In the genomic region with DNA sequence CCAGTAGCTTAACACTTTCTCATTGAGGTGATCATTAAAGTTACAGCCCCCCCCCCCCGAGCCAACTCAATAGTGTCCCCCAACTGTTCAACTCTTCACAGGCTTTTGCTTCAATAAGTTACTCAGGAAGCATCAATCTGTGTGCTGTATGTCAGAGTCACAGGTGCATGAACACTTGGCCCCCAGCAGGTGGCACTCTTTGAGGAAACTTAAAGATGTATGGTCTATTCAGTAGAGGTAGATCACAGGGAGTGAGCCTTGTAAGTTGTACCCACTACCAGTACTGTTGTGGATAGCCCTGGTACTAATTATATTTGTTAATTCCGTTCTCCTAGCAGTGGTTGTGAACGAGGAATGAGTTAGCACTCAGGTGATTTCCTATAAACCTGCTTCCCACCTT, we compare ENCODE assay signal across 25 mouse cellular contexts.
DNase-seq lines count a peak whose midpoint lies in the region; ATAC-seq and TF ChIP-seq lines count a peak whose summit lies in the region.
"Had no signal": no experiment of that assay in that cellular context is flagged by ENCODE, and none has a peak within 500 bp of the region (broad histone marks: within the 10 kb centered on the region; RNA-seq: fewer than 3 reads in every experiment).

No protein-coding gene starts in this region.

- no peak for DNase-seq in kidney, postnatal 0 days (ENCODE audit: low spot score)
- no peak for DNase-seq in kidney, postnatal 36 days
- DNase-seq in 416B (ENCODE audit: low read depth) (peak; percentile 12), A20 (ENCODE audit: low read depth, low spot score) (peak; percentile 46), Patski (ENCODE audit: low read depth, low spot score) (no peak)
- DNase-seq in thymus, adult 2 months: no peak
- no peak for DNase-seq in cerebellum, postnatal 4 days (ENCODE audit: low spot score in 2 of 2)
- DNase-seq: adrenal gland, postnatal 36 days; cerebellum, adult 2 months; kidney, postnatal 4 days; right cerebral cortex, postnatal 4 days; thymus, postnatal 4 days had no signal

- H3K4me2 ChIP-seq in kidney, postnatal 0 days (ENCODE audit: low read length): no peak overlapping the region
- no peak overlapping the region for H3K4me2 ChIP-seq in forebrain, embryonic 16.5 days (ENCODE audit: low read length)
- H3K4me2 ChIP-seq: embryonic facial prominence, embryonic 15.5 days; forebrain, embryonic 12.5 days; heart, embryonic 15.5 days; hindbrain, embryonic 12.5 days; limb, embryonic 12.5 days; liver, embryonic 15.5 days; lung, embryonic 15.5 days; midbrain, embryonic 11.5 days; neural tube, embryonic 13.5 days had no signal

- WGBS in kidney, postnatal 0 days: 76% methylated on average over 3 of the region's 3 CpGs
- 86% methylated on average over 3 of the region's 3 CpGs for WGBS in thymus, adult 2 months
- 77% methylated on average over 3 of the region's 3 CpGs for WGBS in forebrain, embryonic 16.5 days

- POLR2A ChIA-PET in Patski (lab: Charles Lee): no interaction called here

- H3K9me3 ChIP-seq in kidney, postnatal 0 days (replicated peaks; ENCODE audit: low read length): no peaks in the 10 kb centered on the region
- no peaks in the 10 kb centered on the region for H3K9me3 ChIP-seq in forebrain, embryonic 16.5 days (ENCODE audit: control insufficient read depth, low read length)
- H3K9me3 ChIP-seq: embryonic facial prominence, embryonic 10.5 days; embryonic facial prominence, embryonic 15.5 days; heart, embryonic 15.5 days; liver, embryonic 15.5 days; lung, embryonic 15.5 days had no signal

- in situ Hi-C loops in Patski (cut with MboI; ENCODE audit: low pct_unique_long_range_greater_than_20kb): no loop called here

- peak; percentile 17; the same call in 1 of the 2 replicates for TF ChIP-seq CTCF in kidney, postnatal 0 days (IDR thresholded peaks at IDR 0.05; ENCODE audit: low read depth)
- peak; percentile 34 for TF ChIP-seq CTCF in Patski (IDR thresholded peaks at IDR 0.05)
- no peak for TF ChIP-seq CTCF in thymus, adult 2 months (IDR thresholded peaks at IDR 0.05; ENCODE audit: borderline replicate concordance, control insufficient read depth, extremely low read depth, insufficient read depth, low read length, poor library complexity)

- H3K27me3 ChIP-seq in kidney, postnatal 0 days (ENCODE audit: insufficient read depth, low read length): no peaks in the 10 kb centered on the region
- no peaks in the 10 kb centered on the region for H3K27me3 ChIP-seq in Patski
- no peaks in the 10 kb centered on the region for H3K27me3 ChIP-seq in thymus, adult 2 months (ENCODE audit: control insufficient read depth, insufficient read depth, low read length)
- no peaks in the 10 kb centered on the region for H3K27me3 ChIP-seq in forebrain, embryonic 16.5 days (replicated peaks; ENCODE audit: control insufficient read depth, insufficient read depth, low read length)
- H3K27me3 ChIP-seq: embryonic facial prominence, embryonic 15.5 days; heart, embryonic 15.5 days; hindbrain, embryonic 12.5 days; limb, embryonic 12.5 days; liver, embryonic 15.5 days; lung, embryonic 15.5 days; neural tube, embryonic 13.5 days had no signal

- H3K27ac ChIP-seq in kidney, postnatal 0 days: no peak overlapping the region
- H3K27ac ChIP-seq in thymus, adult 2 months (ENCODE audit: control insufficient read depth, insufficient read depth, low read length): no peak overlapping the region
- H3K27ac ChIP-seq in forebrain, embryonic 16.5 days (ENCODE audit: low read length): no peak overlapping the region
- H3K27ac ChIP-seq: embryonic facial prominence, embryonic 10.5 days; embryonic facial prominence, embryonic 15.5 days; forebrain, embryonic 12.5 days; heart, embryonic 15.5 days; hindbrain, embryonic 12.5 days; hindbrain, postnatal 0 days; limb, embryonic 12.5 days; liver, embryonic 15.5 days; lung, embryonic 15.5 days; neural tube, embryonic 13.5 days had no signal

- no peak for TF ChIP-seq POLR2A in thymus, adult 2 months (IDR thresholded peaks at IDR 0.05; ENCODE audit: control insufficient read depth, extremely low read depth, insufficient read depth, low read length, poor library complexity)

- no peak overlapping the region for H3K4me3 ChIP-seq in kidney, postnatal 0 days (replicated peaks; ENCODE audit: low read depth, low read length)
- H3K4me3 ChIP-seq in thymus, adult 2 months (ENCODE audit: control insufficient read depth, insufficient read depth, low read length): no peak overlapping the region
- H3K4me3 ChIP-seq in forebrain, embryonic 16.5 days (replicated peaks; ENCODE audit: low read length): no peak overlapping the region
- H3K4me3 ChIP-seq: embryonic facial prominence, embryonic 10.5 days; embryonic facial prominence, embryonic 15.5 days; forebrain, embryonic 12.5 days; heart, embryonic 15.5 days; hindbrain, embryonic 12.5 days; limb, embryonic 12.5 days; liver, embryonic 15.5 days; lung, embryonic 15.5 days; neural tube, embryonic 13.5 days had no signal

- ATAC-seq in kidney, postnatal 0 days (replicated peaks; ENCODE audit: low FRiP score, low read depth): no peak
- no peak for ATAC-seq in Patski
- ATAC-seq in forebrain, embryonic 16.5 days: no peak
- ATAC-seq: hindbrain, postnatal 0 days; intestine, embryonic 16.5 days had no signal

- H3K36me3 ChIP-seq in kidney, postnatal 0 days (ENCODE audit: insufficient read depth, low read length): no peaks in the 10 kb centered on the region
- H3K36me3 ChIP-seq in thymus, adult 2 months (ENCODE audit: control insufficient read depth, insufficient read depth, low read length): no peaks in the 10 kb centered on the region
- no peaks in the 10 kb centered on the region for H3K36me3 ChIP-seq in forebrain, embryonic 16.5 days (ENCODE audit: control insufficient read depth, insufficient read depth)
- H3K36me3 ChIP-seq: embryonic facial prominence, embryonic 10.5 days; embryonic facial prominence, embryonic 15.5 days; forebrain, embryonic 12.5 days; heart, embryonic 15.5 days; hindbrain, embryonic 12.5 days; limb, embryonic 12.5 days; liver, embryonic 15.5 days; lung, embryonic 15.5 days; neural tube, embryonic 13.5 days had no signal

- H3K9ac ChIP-seq in kidney, postnatal 0 days (ENCODE audit: low read depth, low read length): no peak overlapping the region
- H3K9ac ChIP-seq in forebrain, embryonic 16.5 days (replicated peaks; ENCODE audit: low read depth, low read length): no peak overlapping the region
- H3K9ac ChIP-seq: embryonic facial prominence, embryonic 15.5 days; forebrain, embryonic 12.5 days; heart, embryonic 15.5 days; hindbrain, embryonic 12.5 days; limb, embryonic 12.5 days; liver, embryonic 15.5 days; lung, embryonic 15.5 days; neural tube, embryonic 13.5 days had no signal

- H3K4me1 ChIP-seq in kidney, postnatal 0 days (replicated peaks; ENCODE audit: insufficient read depth, low read length): no peaks in the 10 kb centered on the region
- no peaks in the 10 kb centered on the region for H3K4me1 ChIP-seq in thymus, adult 2 months (replicated peaks; ENCODE audit: control insufficient read depth, insufficient read depth, low read length)
- H3K4me1 ChIP-seq in forebrain, embryonic 16.5 days (replicated peaks; ENCODE audit: control insufficient read depth, insufficient read depth, low read length): no peaks in the 10 kb centered on the region
- H3K4me1 ChIP-seq: embryonic facial prominence, embryonic 10.5 days; embryonic facial prominence, embryonic 15.5 days; forebrain, embryonic 12.5 days; heart, embryonic 15.5 days; hindbrain, embryonic 12.5 days; limb, embryonic 12.5 days; liver, embryonic 15.5 days; lung, embryonic 15.5 days; neural tube, embryonic 13.5 days had no signal

- CTCF ChIA-PET in Patski (lab: Charles Lee): no interaction called here

Comparison
In these comparisons a context has a peak if more than half of its experiments do, and no peak if none do; other contexts are left out.
1. DNase-seq: peak in 416B (single experiment) and A20 (single experiment); none in kidney, postnatal 0 days (single experiment), kidney, postnatal 36 days (0 of 2), Patski (single experiment), thymus, adult 2 months (single experiment) and cerebellum, postnatal 4 days (0 of 2).